Mouse (Mus musculus) hindbrain, embryonic 11.5 days (tissue): Measurements from ENCODE around the gene Gm5136. TPM values are rescaled to one million over a fixed set of nuclear protein-coding genes. Genes with fewer than 3 reads are reported as not detected.

ENCODE experiments used
- ATAC-seq: fragments of 200-750 bp; cut with Nextera tagmentation; 2 replicates; pipeline ENCODE4 v1.8.0; 2017; ENCODE audit warnings: mild to moderate bottlenecking, moderate TSS enrichment, moderate library complexity; ENCODE audit not compliant: low FRiP score
- DNase-seq: peaks from one replicate; pipeline ENCODE4 v3.0.0-alpha.2; 2015; ENCODE audit warnings: low spot score
- H3K27ac ChIP-seq: fragments of 300-500 bp; sonication (generic); 2 replicates; pipeline ENCODE4 v1.5.1; 2014; ENCODE audit warnings: mild to moderate bottlenecking, low read depth, low read length
- H3K27me3 ChIP-seq: fragments of 300-500 bp; sonication (generic); 2 replicates; pipeline ENCODE4 v1.6.1; 2014; ENCODE audit warnings: mild to moderate bottlenecking, low read length, moderate library complexity, mixed read lengths; ENCODE audit not compliant: control insufficient read depth, insufficient read depth
- H3K36me3 ChIP-seq: fragments of 300-500 bp; sonication (generic); 2 replicates; pipeline ENCODE4 v1.6.1; 2014; ENCODE audit warnings: mild to moderate bottlenecking, low read length, moderate library complexity, mixed read lengths; ENCODE audit not compliant: control insufficient read depth, insufficient read depth
- H3K4me1 ChIP-seq: fragments of 300-500 bp; sonication (generic); replicated peaks from 2 replicates; pipeline ENCODE4 v1.6.1; 2014; ENCODE audit warnings: low read length, mixed read lengths; ENCODE audit not compliant: control insufficient read depth, insufficient read depth
- H3K4me2 ChIP-seq: fragments of 300-500 bp; sonication (generic); replicated peaks from 2 replicates; pipeline ENCODE4 v1.6.1; 2014; ENCODE audit warnings: mild to moderate bottlenecking, low read depth, low read length
- H3K4me3 ChIP-seq: fragments of 300-500 bp; sonication (generic); 2 replicates; pipeline ENCODE4 v1.5.1; 2014; ENCODE audit warnings: low read depth, low read length
- H3K9ac ChIP-seq: fragments of 300-500 bp; sonication (generic); 2 replicates; pipeline ENCODE4 v1.6.1; 2014; ENCODE audit warnings: low read depth, low read length
- H3K9me3 ChIP-seq: fragments of 300-500 bp; sonication (generic); 2 replicates; pipeline ENCODE4 v1.6.1; 2016; ENCODE audit warnings: low read length; ENCODE audit not compliant: control insufficient read depth
- WGBS: fragments of 180-500 bp; shearing (Covaris S2); extraction: QIAGEN DNeasy Blood & Tissue Kit; methylation state at CpG from one replicate; pipeline ENCODE4 v1.1.7; 2014; 5-methylcytosine and 5-hydroxymethylcytosine counted together
- polyA plus RNA-seq: library from polyadenylated mRNA; unstranded; fragments of >200 nt; fragmentation: Nextera tagmentation; extraction: Ambion mirVana; gene quantifications from 2 replicates; pipeline ENCODE4 v1.2.1, GENCODE M21; 2014

Gm5136 gene
- polyA plus RNA-seq, 1 experiment from 2014 or later, result 0.36 TPM

- H3K27me3 ChIP-seq, result no peaks in the 10 kb centered on the region
- no peaks in the 10 kb centered on the region for H3K36me3 ChIP-seq
- DNase-seq, result no peak
- H3K9ac ChIP-seq, result no peak overlapping the region
- WGBS, result 90% methylated on average over 4 of the region's 4 CpGs
- no peak overlapping the region for H3K4me2 ChIP-seq
- no peak overlapping the region for H3K4me3 ChIP-seq
- no peaks in the 10 kb centered on the region for H3K4me1 ChIP-seq
- H3K9me3 ChIP-seq, result no peaks in the 10 kb centered on the region
- no peak overlapping the region for H3K27ac ChIP-seq
- no peak for ATAC-seq
These were observed 43.1 kb downstream of the Gm5136 start for GRCm38 (mm10) chr10:108656898-108657297.

GRCm38 (mm10) chr10:108655074-108655473, 44.9 kb downstream of the Gm5136 start:
- no peak for ATAC-seq
- DNase-seq, result no peak
- H3K4me3 ChIP-seq, result no peak overlapping the region
- no peak overlapping the region for H3K27ac ChIP-seq
- H3K9me3 ChIP-seq, result no peaks in the 10 kb centered on the region
- WGBS, result 89% methylated on average over 11 of the region's 11 CpGs
- no peak overlapping the region for H3K4me2 ChIP-seq
- H3K4me1 ChIP-seq, result no peaks in the 10 kb centered on the region
- no peaks in the 10 kb centered on the region for H3K27me3 ChIP-seq
- H3K36me3 ChIP-seq, result no peaks in the 10 kb centered on the region
- H3K9ac ChIP-seq, result no peak overlapping the region

DNA sequence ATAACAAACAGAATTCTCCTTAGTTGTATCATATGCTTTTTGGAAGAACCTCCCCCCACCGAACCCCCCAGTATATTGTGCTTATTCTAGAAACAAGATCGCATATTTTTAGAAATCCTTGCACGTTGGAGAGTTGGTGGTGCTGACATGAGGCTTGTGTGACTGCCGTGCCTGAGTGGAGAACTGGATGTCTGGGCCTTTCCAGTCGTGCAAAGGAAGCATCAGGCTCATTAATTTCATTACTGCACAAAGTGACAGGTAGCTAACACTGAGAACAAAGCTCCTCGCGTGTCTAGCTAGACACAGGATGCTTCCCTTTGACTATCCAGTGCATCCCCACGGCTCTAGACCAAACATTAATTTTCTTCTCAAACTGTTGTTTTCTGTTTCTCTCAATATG, 47.1 kb downstream of the Gm5136 start:
- DNase-seq, result no peak
- no peak overlapping the region for H3K4me2 ChIP-seq
- H3K4me1 ChIP-seq, result no peaks in the 10 kb centered on the region
- H3K9ac ChIP-seq, result no peak overlapping the region
- no peaks in the 10 kb centered on the region for H3K36me3 ChIP-seq
- no peaks in the 10 kb centered on the region for H3K9me3 ChIP-seq
- ATAC-seq, result no peak
- H3K4me3 ChIP-seq, result no peak overlapping the region
- WGBS, result 54% methylated on average over 8 of the region's 8 CpGs
- H3K27ac ChIP-seq, result no peak overlapping the region
- no peaks in the 10 kb centered on the region for H3K27me3 ChIP-seq

- Histone ChIP-seq H3K9me3 (no peaks in the 10 kb centered on the region), H3K36me3 (no peaks in the 10 kb centered on the region), H3K4me2 (no peak overlapping the region), H3K4me3 (no peak overlapping the region), H3K27me3 (no peaks in the 10 kb centered on the region), H3K9ac (no peak overlapping the region), H3K4me1 (no peaks in the 10 kb centered on the region), H3K27ac (no peak overlapping the region)
- DNase-seq (no peak), ATAC-seq (no peak)
- 92% methylated on average over 8 of the region's 8 CpGs for WGBS
These were observed 47.9 kb downstream of the Gm5136 start for GRCm38 (mm10) chr10:108652066-108652465.

DNA sequence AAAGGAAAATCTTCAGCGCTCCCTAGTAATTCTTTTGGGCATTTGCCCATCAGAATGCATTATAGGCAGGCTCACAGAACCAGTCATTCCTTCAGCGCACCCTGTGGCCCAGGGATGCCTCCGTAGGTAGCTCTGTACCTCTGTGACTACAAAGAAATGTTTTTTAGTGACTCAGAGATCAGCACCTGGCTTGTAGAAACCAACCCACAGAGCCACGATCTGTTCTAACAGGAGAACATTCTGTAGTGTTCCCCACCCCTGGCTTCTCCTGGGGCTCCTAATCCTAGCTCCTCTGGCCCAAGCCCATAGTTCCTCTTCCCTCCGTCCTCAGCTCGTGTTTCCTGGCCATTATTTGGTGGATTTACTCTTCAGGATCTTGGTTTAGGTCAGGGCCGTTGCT, 50.8 kb downstream of the Gm5136 start:
- ATAC-seq, result no peak
- H3K27me3 ChIP-seq, result no peaks in the 10 kb centered on the region
- no peak overlapping the region for H3K4me3 ChIP-seq
- no peaks in the 10 kb centered on the region for H3K36me3 ChIP-seq
- H3K4me1 ChIP-seq, result no peaks in the 10 kb centered on the region
- no peak overlapping the region for H3K27ac ChIP-seq
- no peak for DNase-seq
- 80% methylated on average over 7 of the region's 7 CpGs for WGBS
- no peaks in the 10 kb centered on the region for H3K9me3 ChIP-seq
- H3K4me2 ChIP-seq, result no peak overlapping the region
- no peak overlapping the region for H3K9ac ChIP-seq
